Mouse (Mus musculus) spleen, adult 12 weeks (tissue): ENCODE data around the gene Hspbp1.

Source experiments
- DNase-seq: peaks from one replicate; pipeline ENCODE4 v3.0.0; 2022; ENCODE audit warnings: low spot score

Hspbp1 gene

DNA sequence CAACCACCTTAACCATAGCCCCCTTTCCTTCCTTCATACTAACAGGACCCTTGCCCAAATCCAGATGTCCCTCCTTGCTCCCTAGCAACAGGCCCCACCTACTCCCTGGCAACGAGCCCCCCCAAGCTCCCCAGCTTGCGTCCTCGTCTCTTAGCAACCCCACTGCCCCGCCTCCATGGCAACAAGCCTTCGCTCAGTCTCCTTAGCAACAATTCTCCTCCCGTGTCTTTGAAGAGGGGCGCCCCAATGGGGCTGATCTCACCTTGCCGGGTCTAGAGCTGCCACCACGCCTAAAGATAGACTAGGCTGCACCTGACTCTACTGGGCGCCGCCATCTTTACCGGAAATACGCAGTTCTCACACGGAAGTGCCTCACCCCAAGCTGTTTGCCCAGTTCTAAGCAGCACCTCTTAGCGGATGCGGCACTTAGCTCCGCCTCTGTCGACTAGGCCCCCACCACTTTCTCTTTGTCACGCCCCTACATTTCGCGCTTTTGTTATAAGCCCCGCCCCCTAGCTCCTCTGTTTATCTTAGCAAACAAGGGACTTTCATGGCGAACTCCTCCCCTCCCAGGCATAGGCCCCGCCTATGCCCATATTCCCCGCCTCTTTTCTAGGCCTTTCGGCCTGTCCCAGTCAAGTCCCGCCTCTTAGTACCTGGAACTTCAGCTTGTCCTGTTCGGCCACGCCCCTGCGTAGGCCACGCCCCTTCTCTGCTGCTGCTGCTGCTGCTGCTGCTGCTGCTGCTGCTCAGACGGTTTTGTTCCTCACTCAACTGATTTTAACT, at the start of gene Hspbp1:
Gene Hspbp1, minus strand, starts transcription at position 437 of the 786 bp plus-strand sequence.
- peak; percentile 94 for DNase-seq

DNA sequence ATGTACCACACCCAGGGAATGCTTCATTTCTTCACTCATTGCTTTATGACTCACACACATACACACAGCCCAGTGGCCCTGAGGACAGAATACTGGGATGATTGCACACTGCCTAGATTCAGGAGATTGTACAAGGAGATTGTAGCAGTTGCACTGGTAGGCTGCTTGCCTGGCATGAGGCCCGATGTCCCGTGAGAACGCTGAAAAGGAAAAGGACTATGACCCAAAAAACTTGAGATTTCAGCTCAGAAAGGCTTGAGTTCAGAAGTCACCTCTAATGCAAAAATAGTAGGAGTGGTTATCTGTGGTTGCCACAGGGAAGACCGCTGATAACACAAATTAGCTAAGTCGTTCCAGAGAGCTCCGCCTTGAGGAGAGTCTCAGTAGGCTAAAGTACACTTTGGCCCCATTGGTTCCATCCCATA, 48.1 kb upstream of the Hspbp1 start:
- no peak for DNase-seq

DNA sequence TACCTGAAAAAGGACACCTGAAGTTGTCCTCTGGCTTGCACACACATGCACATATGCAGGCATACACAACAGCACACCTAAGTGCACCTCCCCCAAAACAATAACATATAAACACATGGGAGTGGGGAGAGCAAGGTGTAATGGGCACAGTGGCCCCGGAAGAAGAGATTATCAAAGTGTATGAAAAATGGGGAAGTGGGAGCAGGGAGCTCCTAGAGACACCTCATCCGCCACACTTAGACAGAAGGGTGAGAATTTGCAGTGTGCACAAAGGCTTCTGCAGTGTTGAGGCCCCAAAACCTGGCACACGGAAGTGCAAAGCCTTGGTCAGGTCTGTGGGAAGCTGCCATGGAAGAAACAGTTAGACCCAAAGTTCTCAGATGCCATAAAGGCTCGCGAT, 46.2 kb upstream of the Hspbp1 start:
- no peak for DNase-seq

DNA sequence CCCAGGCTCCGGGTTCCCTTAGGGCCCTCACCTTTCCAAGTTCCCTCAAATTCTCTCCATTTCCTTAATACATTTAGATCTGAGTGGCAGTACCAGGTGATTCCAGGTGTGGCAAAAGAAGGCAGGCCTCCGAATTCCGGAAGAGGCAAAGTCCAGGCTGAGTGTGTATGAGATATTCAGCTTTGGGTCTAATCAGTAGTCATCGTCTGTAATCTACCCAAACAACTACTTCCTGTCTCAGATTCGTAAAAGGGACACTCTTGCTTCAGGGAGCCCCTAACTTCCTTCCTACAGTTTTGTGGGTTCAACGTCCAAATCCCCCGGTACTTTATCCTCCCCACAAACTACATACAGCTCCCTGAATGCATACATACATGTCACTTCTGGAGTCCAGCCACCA, 40.3 kb upstream of the Hspbp1 start, which contains the start of gene Tmem150b:
Gene Tmem150b, minus strand, starts transcription at position 81 of the 400 bp plus-strand sequence.
- DNase-seq, result no peak

DNA sequence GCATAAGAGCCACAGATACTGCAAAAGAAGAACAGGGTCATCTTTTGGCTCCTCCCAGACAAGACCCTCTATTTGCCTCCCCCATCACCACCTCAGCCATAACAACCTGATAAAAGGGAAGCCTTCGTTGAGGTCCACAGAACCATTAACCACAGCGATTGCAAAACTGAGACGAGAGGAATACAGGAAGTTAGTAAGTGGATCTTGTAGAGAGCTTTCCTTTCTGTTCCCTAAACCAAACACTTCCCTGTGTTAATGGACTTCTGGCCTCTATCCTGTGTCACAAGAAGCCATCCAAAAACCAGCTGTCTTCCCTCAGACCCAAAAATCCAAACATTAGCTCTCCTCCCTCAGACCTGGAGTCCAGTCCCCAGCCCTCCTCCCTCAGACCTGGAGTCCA, 39.5 kb upstream of the Hspbp1 start:
- DNase-seq, result no peak

DNA sequence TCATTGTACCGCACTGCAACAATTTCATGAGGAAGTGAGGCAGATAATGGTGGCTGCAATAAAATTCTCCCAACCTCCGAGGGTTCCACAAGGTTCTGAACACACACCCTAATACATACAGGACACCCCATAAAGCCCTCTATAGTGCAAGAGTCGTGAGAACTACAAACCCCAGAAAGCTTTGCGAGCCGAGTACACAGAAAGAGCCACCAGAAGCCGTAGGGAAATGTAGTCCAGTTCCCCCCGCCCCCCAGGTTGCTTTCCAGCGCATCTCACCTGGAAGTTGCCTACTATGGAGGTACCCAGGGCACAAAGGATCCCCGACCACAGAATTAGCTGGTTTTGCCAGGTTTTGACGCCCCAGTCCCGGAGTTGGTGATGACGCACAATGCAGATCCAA, 38.6 kb upstream of the Hspbp1 start:
- no peak for DNase-seq

DNA sequence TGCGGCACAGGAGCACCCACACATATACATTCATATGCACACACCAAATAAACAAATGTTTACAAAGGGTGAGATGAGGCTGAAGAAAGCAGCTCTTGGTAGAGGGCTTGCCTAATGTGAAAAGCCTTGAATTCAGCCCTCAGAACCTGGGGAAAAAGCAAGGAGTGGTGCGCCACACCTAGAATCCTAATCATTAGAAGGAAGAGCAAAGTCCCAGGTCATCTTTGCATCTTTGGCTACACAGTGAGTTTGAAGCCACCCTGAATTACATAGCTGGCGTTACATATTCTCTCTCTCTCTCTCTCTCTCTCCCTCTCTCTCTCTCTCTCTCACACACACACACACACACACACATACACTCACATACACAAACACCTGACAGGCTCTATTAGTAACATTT, 34.4 kb upstream of the Hspbp1 start:
- DNase-seq, result no peak

DNA sequence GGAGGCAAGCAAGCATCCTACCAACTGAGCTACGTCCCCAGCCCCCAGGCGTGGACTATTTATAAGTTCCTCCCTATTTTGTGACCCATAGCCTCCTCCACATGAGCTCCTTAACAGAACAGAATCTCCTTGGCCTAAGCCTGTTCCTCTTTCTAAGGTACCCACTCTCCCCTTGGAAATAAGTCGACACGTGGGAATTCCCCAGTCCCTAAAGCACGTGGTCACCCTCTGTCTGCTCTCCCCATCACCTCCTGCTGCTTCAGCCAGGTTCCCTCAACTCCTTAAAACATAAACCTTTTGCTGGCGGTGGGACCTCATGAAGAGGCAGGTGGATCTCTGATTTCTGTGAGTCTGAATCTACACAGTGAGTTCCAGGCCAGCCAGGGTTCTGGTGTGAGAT, 32.1 kb upstream of the Hspbp1 start:
- DNase-seq, result no peak

DNA sequence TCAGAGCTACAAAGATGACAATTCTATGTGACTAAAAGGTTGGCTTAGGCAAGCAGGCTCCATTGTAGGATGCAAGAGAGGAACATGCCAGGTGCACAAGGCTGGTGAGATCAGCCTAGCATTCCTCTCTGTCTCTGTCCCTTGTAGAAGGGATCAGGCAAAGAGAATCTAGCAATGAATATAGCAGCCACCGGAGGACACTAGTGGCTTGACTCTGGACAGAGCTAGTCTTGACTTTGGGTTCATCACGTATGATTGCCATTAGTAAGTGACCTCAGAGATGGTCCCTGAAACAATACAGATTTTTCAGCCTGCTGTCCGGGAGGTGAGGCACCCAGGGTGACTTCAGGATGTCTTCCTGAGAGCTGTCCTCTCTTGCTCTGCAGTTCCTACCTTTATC, 27.7 kb upstream of the Hspbp1 start:
- DNase-seq, result no peak

DNA sequence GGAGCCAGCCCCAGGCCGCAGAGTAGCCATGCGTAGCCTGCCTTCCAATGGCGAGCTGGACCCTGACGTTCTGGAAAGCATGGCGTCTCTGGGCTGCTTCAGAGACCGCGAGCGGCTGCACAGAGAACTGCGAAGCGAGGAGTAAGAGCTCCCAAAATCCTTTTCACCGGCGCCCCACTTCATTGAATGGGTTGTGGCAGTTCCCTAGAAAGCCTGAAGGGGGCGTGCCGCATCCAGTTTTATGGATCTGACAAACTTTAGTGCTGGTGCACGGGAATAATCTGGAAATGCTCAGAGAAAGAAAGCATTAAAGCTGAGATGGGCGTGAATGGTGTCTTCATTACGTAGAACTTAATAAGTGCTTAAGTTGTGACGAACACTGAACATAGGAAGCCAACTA, 20.2 kb upstream of the Hspbp1 start:
- peak; percentile 13 for DNase-seq

DNA sequence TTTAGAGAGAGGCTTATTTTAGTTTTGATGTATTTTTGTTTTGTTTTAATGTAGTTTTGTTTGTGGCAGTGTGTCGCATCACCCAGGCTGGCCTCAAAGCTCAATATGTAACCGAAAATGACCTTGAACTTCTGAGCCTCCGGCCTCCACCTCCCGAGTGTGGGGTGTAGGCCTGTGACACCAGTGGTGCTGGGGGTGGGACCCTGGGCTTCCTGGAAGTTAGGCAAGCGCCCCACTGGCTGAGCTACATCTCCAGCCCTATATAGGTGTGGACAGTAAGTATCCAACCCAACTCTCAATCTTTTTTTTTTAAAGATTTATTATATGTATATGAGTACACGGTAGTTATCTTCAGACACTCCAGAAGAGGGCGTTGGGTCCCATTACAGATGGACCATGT, 18.3 kb upstream of the Hspbp1 start:
- no peak for DNase-seq

DNA sequence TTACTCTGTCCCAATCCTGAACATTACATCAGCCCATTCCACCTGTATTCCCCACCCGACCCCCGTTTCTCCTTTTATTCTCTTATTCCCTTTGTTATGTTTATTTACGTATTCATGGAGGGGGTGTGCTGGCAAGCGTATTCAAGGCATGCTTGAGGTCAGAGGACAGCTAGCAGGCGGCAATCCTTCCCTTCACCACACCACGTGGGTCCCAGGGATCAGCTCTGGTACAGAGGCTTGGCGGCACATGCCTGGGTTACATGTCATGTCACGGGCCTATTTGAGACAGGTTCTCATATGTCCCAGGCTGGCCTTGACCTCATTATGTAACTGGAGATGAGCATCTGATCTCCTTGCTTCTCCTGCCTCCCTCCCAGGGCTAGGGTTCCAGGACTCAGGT, 17.5 kb upstream of the Hspbp1 start:
- DNase-seq, result no peak

DNA sequence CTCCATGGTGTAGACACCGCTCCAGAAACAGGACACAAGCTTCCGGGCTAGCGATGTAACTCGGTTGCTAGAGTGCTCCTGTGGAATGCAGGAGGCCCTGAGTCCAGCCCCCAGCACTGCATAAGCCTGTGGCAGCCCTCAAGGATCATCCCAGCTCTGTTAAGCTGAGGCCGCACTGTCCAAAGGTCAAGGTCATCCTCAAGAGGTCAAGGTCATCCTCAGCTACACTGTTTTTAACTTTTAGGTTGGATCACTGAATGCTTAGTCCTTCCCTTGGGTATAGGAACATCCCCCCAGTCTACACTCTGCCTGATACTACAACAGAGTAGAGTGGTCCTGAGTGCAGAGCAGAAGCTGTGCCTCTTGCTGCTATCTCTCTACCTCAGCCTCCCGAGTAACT, 8.1 kb upstream of the Hspbp1 start:
- DNase-seq, result no peak

DNA sequence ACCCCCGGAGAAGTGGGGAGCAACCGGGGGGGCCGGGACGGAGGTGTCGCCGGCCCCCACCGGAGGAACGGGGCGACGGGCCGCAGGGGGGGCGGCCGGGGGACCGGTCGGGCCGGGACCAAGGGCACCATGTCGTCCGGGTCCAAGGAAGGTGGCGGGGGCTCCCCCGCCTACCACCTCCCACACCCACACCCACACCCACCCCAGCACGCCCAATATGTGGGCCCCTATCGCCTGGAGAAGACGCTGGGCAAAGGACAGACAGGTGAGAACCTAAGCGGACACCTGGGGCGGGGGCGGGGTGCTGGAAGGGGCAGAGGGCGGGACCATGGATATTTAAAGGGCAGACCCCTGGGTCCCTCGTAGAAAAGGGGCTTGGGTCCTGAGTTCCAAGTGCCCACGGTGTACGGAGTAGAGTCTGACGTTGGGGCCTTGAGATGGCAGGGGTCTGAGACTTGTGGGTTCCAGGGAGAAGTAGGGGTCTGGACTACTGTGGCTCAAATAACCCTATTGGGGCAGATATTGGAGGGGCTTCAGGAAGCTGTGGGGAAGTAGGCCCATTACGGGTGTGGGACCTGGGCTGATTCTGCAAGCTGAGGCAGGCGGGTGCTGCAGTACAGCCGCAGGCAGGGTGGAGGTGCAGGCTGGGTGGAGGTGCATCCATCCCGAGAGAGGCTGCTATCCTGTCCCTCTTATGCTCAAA, 6.2 kb upstream of the Hspbp1 start:
- DNase-seq, result no peak

DNA sequence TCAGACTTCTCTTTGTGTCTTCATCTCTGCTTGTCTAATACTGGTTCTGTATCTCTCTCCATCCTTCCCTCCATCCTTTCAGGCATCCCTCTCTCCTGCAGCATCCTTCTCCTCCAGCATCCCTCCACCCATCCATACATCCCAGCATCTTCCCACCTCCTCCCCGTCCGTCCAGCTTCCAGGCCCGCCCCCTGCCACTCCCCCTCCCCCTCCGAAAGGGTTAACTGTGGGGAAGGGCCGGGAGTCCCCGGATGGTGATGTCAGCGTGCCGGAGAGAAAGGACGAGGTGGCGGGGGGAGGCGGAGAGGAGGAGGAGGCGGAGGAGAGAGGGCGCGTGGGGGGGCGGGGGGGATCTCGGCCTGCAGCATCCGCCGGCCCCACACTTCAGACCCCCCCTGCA, 5.5 kb upstream of the Hspbp1 start, which contains the start of gene Brsk1:
Gene Brsk1, plus strand, starts transcription at position 218 of the 400 bp plus-strand sequence.
- no peak for DNase-seq

DNA sequence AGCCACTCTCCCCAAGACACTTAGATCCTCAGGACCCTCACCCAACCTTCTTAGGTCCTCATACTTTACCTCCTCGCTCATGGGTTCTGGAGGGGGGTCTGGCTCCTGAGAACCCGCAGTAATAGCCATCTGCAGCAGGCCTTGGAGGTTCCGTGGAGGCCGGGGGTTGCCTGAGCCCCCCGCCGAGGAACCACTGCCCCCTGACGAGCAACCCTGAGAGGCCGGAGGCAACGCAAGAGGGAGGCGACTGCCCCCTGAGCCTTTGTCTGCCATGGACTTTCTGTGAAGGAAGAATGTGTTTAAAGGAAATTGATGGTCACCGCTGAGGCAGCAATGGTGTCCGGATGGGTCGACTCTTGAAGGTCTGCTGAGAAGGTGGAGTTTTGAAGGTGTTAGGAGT, 665 bp downstream of the Hspbp1 start:
- no peak for DNase-seq

DNA sequence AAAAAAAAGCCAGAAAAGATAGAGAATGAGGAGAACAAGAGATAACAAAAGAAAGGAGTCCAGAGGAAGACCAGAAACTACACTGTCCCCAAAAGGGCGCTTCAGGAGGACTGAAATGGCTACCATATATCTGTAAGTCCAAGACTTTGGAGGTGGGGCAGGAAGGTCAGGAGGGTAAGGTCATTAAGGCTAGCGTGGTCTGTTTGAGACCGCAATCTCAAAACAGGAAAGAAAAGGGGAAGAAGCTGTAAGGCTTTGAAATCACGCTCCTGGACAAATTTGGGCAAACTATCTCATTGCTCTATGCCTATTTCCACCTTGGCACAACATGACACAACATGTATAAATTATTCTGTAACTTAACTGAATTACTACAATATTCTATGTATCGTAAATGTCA, 1.6 kb downstream of the Hspbp1 start:
- no peak for DNase-seq

DNA sequence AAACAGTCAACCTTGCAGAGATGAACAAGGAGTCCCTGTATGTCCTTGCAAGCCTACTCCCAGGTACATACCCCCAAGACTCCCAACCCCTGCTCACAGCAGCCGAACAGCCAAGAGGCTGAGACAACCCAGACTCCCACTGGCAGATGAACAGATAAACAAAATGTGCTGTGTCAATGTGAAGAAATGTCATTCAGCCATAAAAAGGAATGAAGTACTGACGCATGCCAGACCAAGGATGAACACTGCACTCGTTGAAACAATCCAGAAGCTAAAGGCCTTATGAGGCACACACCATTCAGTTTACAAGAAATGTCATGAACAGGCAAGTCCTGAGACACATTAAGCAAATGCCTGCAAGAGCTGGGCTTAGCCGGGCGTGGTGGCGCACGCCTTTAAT, 9.7 kb downstream of the Hspbp1 start:
- DNase-seq, result no peak

DNA sequence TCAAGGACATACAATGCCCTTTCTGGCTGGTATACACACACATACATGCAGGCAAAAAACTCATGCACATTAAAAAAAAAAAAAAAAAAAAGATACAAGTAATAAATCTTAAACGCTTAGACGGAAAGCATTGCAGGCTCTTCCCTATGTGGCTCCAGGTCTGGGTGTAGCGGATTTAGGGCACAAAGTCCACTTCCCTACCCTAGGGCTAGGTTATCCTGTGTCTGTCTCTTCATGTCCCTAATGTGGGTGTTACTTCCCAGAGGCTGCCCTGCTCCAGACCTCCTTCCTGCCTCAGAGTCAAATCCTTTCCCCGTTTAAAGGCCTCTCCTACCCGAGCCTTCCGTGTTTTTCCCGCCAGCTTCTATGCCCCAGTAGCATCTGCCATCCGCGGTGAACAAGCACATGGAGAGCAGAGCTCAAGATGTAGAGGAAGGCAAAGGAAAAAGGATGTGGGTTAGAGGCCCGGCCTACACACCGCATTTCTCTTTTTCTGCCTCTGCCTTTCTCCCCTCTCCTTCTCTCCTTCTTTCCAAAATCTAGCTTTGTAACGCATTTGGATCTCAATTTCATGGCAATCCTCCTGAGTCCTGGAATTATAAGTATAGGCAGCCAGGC, 10.6 kb downstream of the Hspbp1 start:
- DNase-seq, result no peak

DNA sequence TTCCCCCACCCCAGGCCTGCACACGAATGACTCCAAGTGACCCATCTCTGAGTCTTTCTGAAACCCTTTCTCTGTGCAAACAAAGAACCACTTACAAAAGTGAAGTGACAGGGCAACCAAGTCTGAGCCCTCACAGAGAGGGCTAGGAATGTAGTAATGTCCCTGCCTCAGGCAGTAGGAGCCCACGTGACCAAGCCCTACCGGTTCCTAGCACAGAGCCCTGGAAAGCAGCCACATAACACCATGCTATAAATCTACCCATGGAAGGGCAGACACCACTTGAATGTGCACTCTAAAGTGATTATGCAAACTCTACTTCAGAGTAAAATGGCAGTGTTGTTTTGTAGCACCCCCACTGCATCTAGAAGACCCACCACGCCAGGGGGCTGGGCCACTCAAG, 12.9 kb downstream of the Hspbp1 start:
- no peak for DNase-seq

DNA sequence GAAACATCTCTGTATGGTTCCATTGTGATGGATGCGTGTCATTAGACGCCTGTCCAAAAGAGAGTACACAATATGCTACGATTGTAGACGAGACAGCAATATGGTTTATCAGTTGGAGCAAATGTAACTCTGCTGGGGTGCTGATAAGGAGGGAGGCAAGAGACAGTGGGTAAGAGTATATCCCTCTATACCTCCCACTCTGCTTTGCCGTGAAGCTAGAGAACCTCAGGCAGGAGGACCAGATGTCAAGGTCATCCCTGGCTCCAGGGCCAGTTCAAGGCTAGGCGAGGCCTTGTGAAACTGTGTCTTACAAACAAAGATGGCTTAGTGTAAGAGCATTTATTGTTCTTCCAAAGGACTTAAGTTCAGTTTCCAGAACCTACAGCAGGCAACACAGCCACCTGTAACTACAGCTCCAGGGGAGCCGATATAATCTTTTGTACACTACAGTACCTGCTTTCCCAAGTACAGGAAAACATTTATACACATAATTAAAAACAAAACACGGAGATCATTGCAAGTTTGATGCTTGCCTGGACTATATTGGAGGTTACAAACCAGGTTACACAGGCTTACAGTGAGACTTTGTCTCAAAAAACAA, 14.1 kb downstream of the Hspbp1 start:
- DNase-seq, result no peak

DNA sequence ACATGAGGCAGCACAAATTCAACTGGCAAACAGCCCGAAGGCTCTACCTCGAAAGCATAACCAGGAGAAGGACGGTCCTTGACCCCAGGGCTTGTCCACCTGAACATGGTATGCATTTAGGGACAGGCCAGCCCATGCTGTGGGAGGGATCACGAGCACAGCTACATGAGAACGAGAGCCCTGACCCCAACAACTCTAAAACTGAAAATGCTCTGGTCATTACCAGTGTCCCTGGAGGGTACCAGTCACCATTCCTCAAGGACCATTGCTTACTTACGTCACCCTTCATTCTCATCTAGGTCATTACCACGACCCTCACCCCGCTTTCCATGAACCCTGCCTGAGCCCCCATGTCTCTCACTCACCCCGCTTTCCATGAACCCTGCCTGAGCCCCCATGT, 15.7 kb downstream of the Hspbp1 start:
- DNase-seq, result no peak

DNA sequence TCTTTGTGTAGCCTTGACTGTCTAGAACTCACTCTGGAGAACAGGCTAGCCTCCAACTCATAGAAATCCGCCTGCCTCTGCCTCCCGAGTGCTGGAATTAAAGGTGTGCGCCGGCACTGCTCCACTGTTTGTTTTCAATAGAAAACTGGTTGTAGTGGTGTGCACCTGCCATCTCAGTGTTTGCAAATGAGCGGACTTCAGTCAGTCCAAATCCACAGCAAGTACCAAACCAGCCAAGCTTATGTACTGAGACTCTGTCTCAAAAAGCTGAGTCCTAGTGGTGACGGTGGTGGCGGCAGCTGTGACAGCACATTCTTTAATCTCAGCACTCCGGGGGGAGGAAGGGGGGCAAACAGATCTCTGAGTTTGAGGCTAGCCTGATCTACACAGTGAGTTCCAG, 16.4 kb downstream of the Hspbp1 start:
- no peak for DNase-seq
